Mouse (Mus musculus) urinary bladder, postnatal 14 days (tissue): ENCODE results near the gene Jak1.

ENCODE experiments used
- DNase-seq: peaks from one replicate; pipeline ENCODE4 v3.0.0; 2021; ENCODE audit warnings: low spot score

Jak1 gene

DNA sequence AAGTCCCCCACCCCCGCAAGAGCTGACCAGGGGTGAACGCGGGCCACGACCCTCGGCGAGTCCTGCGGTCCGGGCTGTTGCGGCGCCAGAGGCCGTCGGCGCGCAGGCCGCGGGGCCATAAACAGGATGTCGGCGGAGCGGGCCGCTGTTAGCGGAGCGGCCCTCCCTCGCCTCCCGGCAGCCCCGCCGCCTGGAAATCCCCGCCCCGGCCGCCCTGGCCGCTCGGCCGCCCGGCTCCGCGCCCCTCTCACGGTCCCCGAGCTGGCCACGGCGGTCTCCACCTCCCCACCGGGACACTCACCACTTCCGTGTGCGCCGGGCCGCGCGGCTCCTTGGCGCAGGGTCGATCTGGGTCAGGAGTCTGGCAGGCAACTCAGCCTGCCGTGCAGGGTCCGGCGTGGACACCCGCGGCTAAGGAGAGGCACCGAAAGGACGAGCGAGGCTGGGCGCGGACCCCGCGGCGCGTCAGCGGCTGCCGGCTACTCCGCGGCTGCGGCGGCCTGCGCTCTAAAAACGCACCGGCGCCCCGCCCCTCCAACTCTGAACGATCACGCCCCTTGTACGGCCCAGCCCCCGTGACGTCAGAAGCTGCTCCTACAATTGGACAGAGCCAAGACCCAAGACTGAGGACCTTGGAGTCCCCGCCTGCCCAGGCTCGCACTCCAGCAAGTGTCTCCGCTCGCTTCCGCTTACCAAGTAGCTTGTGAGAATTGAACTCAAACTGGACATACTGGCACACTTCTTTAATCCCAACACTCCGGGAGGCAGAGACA lies at the start of gene Jak1:
Gene Jak1, minus strand, starts transcription at position 542 of the 773 bp plus-strand sequence.
- peak; percentile 99 for DNase-seq

- no peak for DNase-seq
Measured at GRCm38 (mm10) chr4:101312055-101312454, 47.0 kb upstream of the Jak1 start.

DNA sequence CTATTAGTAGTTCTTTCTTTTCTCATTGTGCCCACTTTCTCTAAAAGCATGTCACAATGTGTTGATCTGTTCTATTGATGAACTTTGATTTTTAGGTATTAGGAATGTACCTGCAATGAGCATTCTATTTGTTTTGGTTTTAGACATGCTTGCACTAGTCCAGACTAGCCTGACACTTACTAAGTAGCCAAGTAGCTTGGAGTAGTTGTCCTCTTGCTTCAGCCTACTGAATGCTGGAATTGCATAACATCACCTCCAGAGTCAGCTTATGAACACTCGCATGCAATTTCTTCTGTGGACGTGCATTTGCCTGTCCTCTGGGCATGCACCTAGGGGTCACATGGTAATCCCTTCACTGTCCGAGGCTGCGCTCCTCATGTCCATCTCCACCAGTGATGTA lies 43.1 kb upstream of the Jak1 start:
- DNase-seq = no peak

GRCm38 (mm10) chr4:101307286-101307685 lies 42.2 kb upstream of the Jak1 start:
- DNase-seq = no peak

GRCm38 (mm10) chr4:101306132-101306915 lies 41.2 kb upstream of the Jak1 start:
- DNase-seq = no peak

GRCm38 (mm10) chr4:101305126-101305525 lies 40.0 kb upstream of the Jak1 start:
- no peak for DNase-seq

DNA sequence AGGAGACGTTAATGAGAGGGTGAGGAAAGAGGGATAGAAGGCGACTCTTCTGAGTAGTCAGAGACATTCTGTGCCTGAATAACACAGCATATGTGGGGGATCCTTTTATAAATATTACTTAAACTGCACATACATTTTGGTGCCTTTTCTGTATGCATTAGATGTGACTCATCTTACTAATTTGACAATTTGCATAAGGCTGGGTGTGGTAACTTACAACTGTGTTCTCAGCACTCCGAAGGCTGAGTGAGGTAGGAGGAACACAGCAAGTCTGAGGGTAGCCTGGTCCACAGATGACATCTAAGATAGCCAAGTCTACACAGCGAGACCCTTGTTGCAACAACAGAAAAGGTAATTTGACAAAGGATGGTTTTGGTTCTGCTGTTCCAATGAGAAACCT lies 39.0 kb upstream of the Jak1 start:
- no peak for DNase-seq

DNA sequence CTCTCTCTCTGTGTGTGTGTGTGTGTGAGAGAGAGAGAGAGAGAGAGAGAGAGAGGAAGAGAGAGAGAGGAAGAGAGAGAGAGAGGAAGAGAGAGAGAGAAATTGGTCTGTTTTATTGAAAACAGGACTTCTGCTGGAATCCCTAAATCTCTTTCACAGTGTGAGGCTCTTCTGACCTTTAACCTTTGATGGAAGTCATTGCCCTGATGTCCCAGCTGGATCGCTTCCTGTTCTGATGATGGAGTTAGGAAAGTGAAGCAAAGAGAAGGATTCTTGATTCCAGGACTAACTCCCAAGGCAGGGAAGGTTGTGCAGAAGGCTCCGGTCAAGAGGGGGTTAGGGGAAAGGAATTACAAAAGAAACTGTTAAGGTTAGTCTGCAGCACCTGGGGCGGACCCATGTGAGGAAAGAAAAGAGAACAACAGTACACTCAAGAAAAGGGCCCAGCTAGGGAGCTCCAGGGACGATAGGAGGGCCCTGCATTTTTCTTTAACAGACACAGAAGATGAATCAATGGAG lies 35.4 kb upstream of the Jak1 start:
- no peak for DNase-seq

DNA sequence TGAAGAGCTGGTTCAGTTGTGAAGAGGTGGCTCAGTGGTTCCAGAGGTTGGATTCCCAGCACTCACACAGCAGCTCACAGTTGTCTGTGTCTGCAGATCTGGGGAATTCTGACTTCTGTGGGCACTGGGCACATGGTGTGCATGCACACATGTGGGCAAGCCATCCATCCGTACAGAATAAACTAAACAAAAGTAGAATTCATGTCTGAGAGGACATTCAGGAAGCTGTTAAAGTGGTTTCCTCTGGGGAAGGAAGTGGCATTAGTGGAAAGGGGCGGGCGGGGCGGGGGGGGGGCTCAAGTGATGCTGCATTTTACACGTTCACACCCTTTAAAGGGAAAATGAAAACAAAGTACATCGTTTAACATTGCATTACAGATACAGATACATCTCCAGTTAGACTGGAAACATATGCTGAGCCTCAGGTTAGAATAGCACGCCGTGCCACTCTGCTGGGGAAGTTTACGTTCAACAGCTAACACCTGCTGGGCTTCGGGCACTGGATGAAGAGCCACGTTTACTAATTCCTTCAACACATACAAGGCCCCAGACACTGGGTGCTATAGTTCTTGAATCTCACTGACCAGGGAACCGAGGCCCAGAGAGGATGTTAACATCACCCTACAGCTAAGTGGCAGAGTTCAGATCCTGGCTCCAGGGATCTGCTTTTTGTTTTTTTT lies 33.4 kb upstream of the Jak1 start:
- no peak for DNase-seq

- no peak for DNase-seq
Measured at GRCm38 (mm10) chr4:101296836-101297235, 31.8 kb upstream of the Jak1 start.

GRCm38 (mm10) chr4:101295788-101296187 lies 30.7 kb upstream of the Jak1 start:
- no peak for DNase-seq

GRCm38 (mm10) chr4:101293661-101294060 lies 28.6 kb upstream of the Jak1 start:
- DNase-seq = no peak

DNA sequence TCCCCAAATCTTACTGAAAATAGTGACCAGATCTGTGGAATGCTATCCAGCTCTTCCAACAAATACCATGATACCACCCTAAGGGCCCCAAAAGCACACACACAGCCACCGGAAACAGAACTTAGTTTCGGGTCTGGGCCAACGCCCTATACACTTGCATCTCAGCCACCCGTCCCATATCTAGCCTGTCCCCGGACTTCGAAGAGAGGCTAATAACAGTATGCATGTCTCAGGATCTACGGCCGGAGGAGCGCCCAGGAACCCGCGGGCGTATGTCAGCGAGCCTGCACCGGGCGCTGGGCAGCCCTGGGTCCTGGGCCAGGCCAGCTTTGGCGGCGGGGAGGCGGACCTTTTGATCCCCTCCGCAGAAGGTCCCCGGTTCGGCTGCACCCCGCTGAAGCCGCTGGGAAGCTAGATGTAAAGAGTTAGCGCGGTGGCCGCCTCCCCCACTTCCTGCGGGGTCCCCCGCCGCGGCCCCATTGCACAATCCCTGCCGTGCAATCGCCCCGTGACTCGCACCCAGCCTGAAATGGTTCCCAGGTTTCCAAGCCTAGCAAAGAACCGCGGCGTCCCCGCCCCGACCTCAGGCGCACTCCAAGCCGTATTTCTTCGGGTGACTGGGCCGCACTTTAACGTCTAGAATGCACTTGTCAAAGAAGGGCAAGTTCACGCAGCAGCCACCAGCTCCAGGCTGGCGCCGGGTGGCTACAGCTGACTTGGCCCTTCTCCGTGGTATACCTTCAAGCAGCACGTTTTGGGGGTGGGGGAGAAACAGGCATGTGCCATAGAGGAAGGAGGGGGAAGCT lies 27.9 kb upstream of the Jak1 start:
- DNase-seq = peak; percentile 72

DNA sequence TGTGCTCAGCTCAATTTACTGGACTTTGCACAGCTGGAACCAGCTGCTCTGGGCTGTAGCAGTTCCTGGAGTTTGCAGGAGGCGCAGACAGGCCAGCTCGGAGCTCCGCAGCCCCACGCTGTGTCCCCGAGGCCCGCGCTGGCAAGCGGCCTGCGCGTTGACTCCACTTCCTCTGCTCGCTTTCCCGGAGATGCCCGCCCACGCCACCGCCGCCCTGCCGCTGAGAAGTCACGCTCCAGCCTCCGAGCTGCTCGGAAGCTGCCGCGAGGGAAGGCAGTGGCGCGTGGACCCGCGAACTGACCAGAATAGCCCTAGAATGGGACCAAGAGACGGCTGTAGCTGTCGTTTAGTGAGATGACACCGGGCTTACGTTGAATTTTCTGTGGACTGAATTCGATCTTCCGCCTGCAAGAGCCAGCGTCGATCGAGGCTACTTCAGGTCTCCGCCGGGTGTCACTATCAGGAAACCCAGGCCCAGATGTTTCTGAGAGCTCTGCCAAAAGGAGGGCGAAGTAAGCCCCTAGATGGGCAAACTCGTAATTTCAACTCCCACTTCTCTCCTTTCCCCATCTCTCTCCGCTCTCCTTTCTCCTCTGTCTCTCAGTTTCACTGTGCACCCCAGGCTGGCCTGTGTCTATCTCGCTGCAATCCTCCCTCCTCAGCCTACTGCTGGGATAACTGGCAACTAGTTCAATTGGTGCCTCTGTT lies 27.1 kb upstream of the Jak1 start:
- peak; percentile 88 for DNase-seq

DNA sequence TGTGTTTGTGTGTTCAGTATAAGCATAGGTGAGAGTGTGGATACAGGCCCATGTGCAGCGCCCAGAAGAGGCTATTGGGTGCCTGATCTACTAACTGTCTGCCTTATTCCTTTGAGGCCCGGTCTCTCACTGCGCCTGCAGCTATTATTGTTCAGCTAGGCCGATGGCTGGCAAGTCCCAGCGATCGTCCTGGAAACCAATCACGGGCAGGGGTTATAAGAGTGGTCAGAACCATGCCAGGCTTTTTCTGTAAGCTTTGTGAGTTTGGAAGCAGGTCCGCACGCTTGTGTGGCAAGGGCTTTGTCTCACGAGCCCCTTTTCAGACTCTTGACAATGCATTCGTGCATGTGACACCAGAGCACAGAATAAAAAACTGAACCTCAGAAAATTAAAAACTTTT lies 23.2 kb upstream of the Jak1 start:
- no peak for DNase-seq

DNA sequence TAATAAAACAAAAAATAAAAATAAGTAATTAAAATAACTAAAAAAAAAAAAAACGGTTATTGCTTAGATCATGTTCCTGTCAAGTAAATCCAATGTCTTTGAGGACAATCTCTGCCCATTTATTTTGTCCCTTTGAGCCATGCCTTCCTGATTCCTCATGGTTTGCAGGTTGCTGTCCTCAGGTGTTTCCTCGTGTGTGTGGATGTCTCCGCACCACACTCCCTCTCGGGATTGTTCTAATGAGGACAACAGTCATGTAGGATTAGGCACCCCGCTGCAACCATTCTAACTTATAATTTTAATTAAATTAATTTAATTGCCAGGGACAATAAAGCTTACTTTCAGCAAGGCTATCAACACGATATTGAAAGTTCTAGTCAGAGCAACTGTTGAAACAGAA lies 21.5 kb upstream of the Jak1 start:
- no peak for DNase-seq

DNA sequence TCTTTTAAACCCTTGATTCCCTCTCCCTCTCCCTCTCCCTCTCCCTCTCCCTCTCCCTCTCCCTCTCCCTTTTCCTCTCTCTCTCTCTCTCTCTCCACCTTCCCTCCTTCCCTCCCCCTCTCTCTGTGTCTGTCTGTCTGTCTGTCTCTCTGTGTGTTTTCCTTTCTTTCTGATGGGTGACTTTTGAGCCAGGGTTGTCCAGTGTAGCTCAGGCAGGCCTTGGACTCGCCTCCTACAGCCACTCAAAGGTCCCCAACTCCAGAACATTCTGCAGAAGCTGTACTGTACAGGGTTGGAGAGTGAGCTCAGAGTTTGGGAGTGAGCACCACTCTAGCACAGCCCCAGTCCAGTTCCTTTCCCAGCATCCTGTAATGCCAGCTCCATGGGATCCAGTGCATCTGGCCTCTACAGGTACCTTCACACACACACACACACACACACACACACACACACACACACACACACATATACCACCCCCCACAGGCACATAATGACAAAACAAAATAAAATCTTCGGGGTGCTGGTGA lies 20.9 kb upstream of the Jak1 start:
- DNase-seq = no peak

- no peak for DNase-seq
Measured at GRCm38 (mm10) chr4:101283938-101284337, 18.9 kb upstream of the Jak1 start.

DNA sequence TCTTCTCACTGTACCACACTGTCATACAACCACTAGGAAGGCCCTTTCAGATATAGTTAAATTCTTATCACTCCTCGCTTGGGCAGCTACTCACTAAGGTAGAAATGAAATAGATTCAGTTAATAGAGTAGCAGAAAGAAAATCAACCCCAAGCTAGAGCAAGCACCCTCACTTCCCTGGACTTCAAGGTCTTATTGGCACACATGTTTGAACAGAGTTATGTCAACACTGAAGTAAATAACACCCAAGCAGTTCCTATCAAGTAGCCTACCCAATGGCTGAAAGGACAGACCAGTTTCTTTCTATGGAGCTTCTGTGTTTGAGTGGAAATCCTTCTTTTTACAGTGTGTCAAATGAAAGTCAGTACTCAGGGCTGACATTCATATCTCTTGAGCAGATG lies 17.2 kb upstream of the Jak1 start:
- no peak for DNase-seq

GRCm38 (mm10) chr4:101280119-101280518 lies 15.0 kb upstream of the Jak1 start:
- DNase-seq = no peak
